Mouse (Mus musculus): Measurements from ENCODE around the gene Msrb1.

DNA sequence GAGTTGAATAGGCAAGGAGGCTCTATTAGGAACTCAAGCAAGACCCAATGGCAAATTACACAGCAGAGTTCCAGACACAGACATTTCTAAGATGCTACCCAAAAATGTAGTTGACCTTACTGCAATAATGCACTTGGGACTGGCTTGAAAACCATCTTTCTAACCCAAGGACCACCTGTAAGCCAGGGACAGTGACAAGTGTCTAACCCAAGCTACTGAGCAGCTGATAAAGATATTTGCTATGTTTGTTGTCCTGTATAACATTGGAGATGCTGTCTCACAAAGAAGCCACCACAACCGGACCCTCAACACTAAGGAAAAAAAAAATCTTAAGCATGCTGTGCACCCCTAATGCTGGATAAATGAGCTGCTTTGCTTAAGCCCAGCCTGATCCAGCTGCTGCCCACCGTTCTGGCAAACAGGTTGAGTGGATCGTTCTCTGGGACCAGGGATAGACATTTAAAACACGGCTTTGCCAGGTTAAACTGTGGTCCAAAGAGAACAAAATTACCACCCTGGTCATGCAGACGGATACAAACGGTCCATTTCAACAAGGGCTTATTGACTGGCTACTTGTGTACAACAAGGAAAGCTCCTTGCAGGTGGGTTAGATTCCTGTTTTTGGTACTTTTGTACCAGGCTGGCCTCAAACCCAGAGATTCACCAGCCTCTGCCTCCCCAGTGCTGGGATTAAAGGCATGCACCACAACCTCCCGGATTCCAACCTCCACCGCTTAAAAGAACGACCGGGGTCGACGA, 13.1 kb upstream of the Msrb1 start:
- TF ChIP-seq CTCF (IDR thresholded peaks at IDR 0.05; ENCODE audit: low read depth) (no peak), EP300 (IDR thresholded peaks at IDR 0.05; ENCODE audit: low read depth) (no peak)
